ENCODE assay signal across 10 mouse cellular contexts in genomic region chr1:43269685-43270084, GRCm38 (mm10).
DNase-seq lines count a peak whose midpoint lies in the region; ATAC-seq lines count a peak whose summit lies in the region.
"Had no signal": no experiment of that assay in that cellular context is flagged by ENCODE, and none has a peak within 500 bp of the region (broad histone marks: within the 10 kb centered on the region; RNA-seq: fewer than 3 reads in every experiment).

No protein-coding gene starts in this region.

- no peak overlapping the region for H3K4me3 ChIP-seq in heart, embryonic 14.5 days (ENCODE audit: control insufficient read depth in 1 of 2, insufficient read depth in 1 of 2, low read depth in 1 of 2, low read length in 2 of 2)
- H3K4me3 ChIP-seq in embryonic facial prominence, embryonic 14.5 days (ENCODE audit: low read depth, low read length) = no peak overlapping the region
- H3K4me3 ChIP-seq: limb, embryonic 13.5 days had no signal

- ATAC-seq in heart, embryonic 14.5 days (ENCODE audit: insufficient number of reproducible peaks, insufficient read depth, low FRiP score, low read depth) = no peak
- no peak for ATAC-seq in embryonic facial prominence, embryonic 14.5 days (ENCODE audit: low read depth)

- H3K4me2 ChIP-seq in heart, embryonic 14.5 days (ENCODE audit: low read length) = peak overlapping the region; percentile 16; the same call in 1 of the 2 replicates
- no peak overlapping the region for H3K4me2 ChIP-seq in embryonic facial prominence, embryonic 14.5 days (ENCODE audit: low read depth, low read length)
- H3K4me2 ChIP-seq: limb, embryonic 13.5 days had no signal

- H3K27ac ChIP-seq in heart, embryonic 14.5 days (replicated peaks in 1 of 2; ENCODE audit: control insufficient read depth in 1 of 2, insufficient read depth in 1 of 2, low read depth in 2 of 2, low read length in 2 of 2) = no peak overlapping the region
- no peak overlapping the region for H3K27ac ChIP-seq in embryonic facial prominence, embryonic 14.5 days (replicated peaks; ENCODE audit: low read depth, low read length)
- H3K27ac ChIP-seq: limb, embryonic 13.5 days had no signal

- peaks cover 0 to 2% of the 10 kb centered on the region in 2 experiments; a peak in 1 of 4 replicates for H3K4me1 ChIP-seq in heart, embryonic 14.5 days (ENCODE audit: control insufficient read depth in 2 of 2, insufficient read depth in 2 of 2, low read length in 2 of 2)
- H3K4me1 ChIP-seq in embryonic facial prominence, embryonic 14.5 days (ENCODE audit: control insufficient read depth, insufficient read depth, low read length) = peaks cover 5% of the 10 kb centered on the region; the same call in 1 of the 2 replicates

- no peaks in the 10 kb centered on the region for H3K27me3 ChIP-seq in heart, embryonic 14.5 days (ENCODE audit: control insufficient read depth, insufficient read depth, low read length)
- H3K27me3 ChIP-seq in embryonic facial prominence, embryonic 14.5 days (replicated peaks; ENCODE audit: control insufficient read depth, insufficient read depth, low read length) = no peaks in the 10 kb centered on the region
- H3K27me3 ChIP-seq: limb, embryonic 13.5 days had no signal

- H3K9me3 ChIP-seq in heart, embryonic 14.5 days (ENCODE audit: control insufficient read depth, low read length) = no peaks in the 10 kb centered on the region
- H3K9me3 ChIP-seq in embryonic facial prominence, embryonic 14.5 days (ENCODE audit: control insufficient read depth, low read length) = no peaks in the 10 kb centered on the region
- H3K9me3 ChIP-seq: limb, embryonic 13.5 days had no signal

- H3K36me3 ChIP-seq in heart, embryonic 14.5 days (ENCODE audit: control insufficient read depth, insufficient read depth, low read length) = no peaks in the 10 kb centered on the region
- H3K36me3 ChIP-seq in embryonic facial prominence, embryonic 14.5 days (ENCODE audit: control insufficient read depth, insufficient read depth, low read length) = no peaks in the 10 kb centered on the region
- H3K36me3 ChIP-seq: limb, embryonic 13.5 days had no signal

- no peak overlapping the region for H3K9ac ChIP-seq in heart, embryonic 14.5 days (ENCODE audit: low read length)
- no peak overlapping the region for H3K9ac ChIP-seq in embryonic facial prominence, embryonic 14.5 days (ENCODE audit: low read depth, low read length)
- H3K9ac ChIP-seq: limb, embryonic 13.5 days had no signal

- 30% methylated on average over 7 of the region's 7 CpGs for WGBS in heart, embryonic 14.5 days
- WGBS in embryonic facial prominence, embryonic 14.5 days = 40% methylated on average over 7 of the region's 7 CpGs

- DNase-seq in heart, adult 8-10 months (ENCODE audit: low spot score) = no peak
- DNase-seq in thymus, postnatal 14 days = peak; percentile 12
- DNase-seq in thymus, postnatal 10 days (ENCODE audit: low spot score in 2 of 2) = no peak
- DNase-seq in embryonic facial prominence, embryonic 14.5 days (ENCODE audit: low spot score) = peak; percentile 19
- DNase-seq in yolk sac, embryonic 10.5 days (ENCODE audit: low spot score) = peak; percentile 44
- no peak for DNase-seq in layer of hippocampus, adult 8-10 months (ENCODE audit: low spot score in 2 of 2)
- DNase-seq in cerebellum, postnatal 4 days (ENCODE audit: low spot score in 2 of 2) = no peak
- DNase-seq: gastrocnemius, postnatal 25 days had no signal

Comparison
In these comparisons a context has a peak if more than half of its experiments do, and no peak if none do; other contexts are left out.
1. DNase-seq: peak in thymus, postnatal 14 days (single experiment), embryonic facial prominence, embryonic 14.5 days (single experiment) and yolk sac, embryonic 10.5 days (single experiment); none in heart, adult 8-10 months (single experiment), thymus, postnatal 10 days (0 of 2), layer of hippocampus, adult 8-10 months (0 of 2) and cerebellum, postnatal 4 days (0 of 2).